Mouse (Mus musculus) stomach, postnatal 0 days (tissue): Measurements from ENCODE around the gene Tent4a. TPM values are rescaled to one million over a fixed set of nuclear protein-coding genes. Genes with fewer than 3 reads are reported as not detected.

Source experiments
- ATAC-seq: fragments of 200-750 bp; cut with Nextera tagmentation; 2 replicates; pipeline ENCODE4 v1.8.0; 2017; ENCODE audit not compliant: low FRiP score, low TSS enrichment
- DNase-seq: peaks from one replicate; pipeline ENCODE4 v3.0.0-alpha.2; 2016; ENCODE audit warnings: low spot score
- H3K27ac ChIP-seq: fragments of 300-500 bp; sonication (generic); replicated peaks from 2 replicates; pipeline ENCODE4 v1.5.1; 2014; ENCODE audit warnings: mild to moderate bottlenecking, control low read depth
- H3K27me3 ChIP-seq: fragments of 300-500 bp; sonication (generic); 2 replicates; pipeline ENCODE4 v1.6.1; 2014; ENCODE audit warnings: low read length; ENCODE audit not compliant: control insufficient read depth, insufficient read depth
- H3K36me3 ChIP-seq: fragments of 300-500 bp; sonication (generic); 2 replicates; pipeline ENCODE4 v1.6.1; 2014; ENCODE audit warnings: low read length, mixed read lengths; ENCODE audit not compliant: control insufficient read depth, insufficient read depth
- H3K4me1 ChIP-seq: fragments of 300-500 bp; sonication (generic); replicated peaks from 2 replicates; pipeline ENCODE4 v1.6.1; 2014; ENCODE audit warnings: antibody characterized with exemption; ENCODE audit not compliant: control insufficient read depth, insufficient read depth
- H3K4me2 ChIP-seq: fragments of 300-500 bp; sonication (generic); replicated peaks from 2 replicates; pipeline ENCODE4 v1.6.1; 2014; ENCODE audit warnings: low read depth, mild to moderate bottlenecking, control low read depth, moderate library complexity
- H3K4me3 ChIP-seq: fragments of 300-500 bp; sonication (generic); 2 replicates; pipeline ENCODE4 v1.5.1; 2014; ENCODE audit warnings: low read depth, low read length, control low read depth
- H3K9ac ChIP-seq: fragments of 300-500 bp; sonication (generic); 2 replicates; pipeline ENCODE4 v1.6.1; 2014; ENCODE audit warnings: mild to moderate bottlenecking, low read length, control low read depth, mixed read lengths
- H3K9me3 ChIP-seq: fragments of 300-500 bp; sonication (generic); 2 replicates; pipeline ENCODE4 v1.6.1; 2016; ENCODE audit warnings: low read length; ENCODE audit not compliant: control insufficient read depth
- CTCF ChIP-seq: IDR thresholded peaks from 2 replicates; pipeline ENCODE4 v1.5.1; 2016; ENCODE audit warnings: antibody characterized with exemption, low read depth, mild to moderate bottlenecking, moderate library complexity
- EP300 ChIP-seq: optimal IDR thresholded peaks from 2 replicates; pipeline ENCODE3; 2016; ENCODE audit warnings: antibody characterized with exemption
- WGBS: fragments of 180-500 bp; shearing (Covaris S2); extraction: QIAGEN DNeasy Blood & Tissue Kit; methylation state at CpG from one replicate; pipeline ENCODE4 v1.1.7; 2014; 5-methylcytosine and 5-hydroxymethylcytosine counted together
- polyA plus RNA-seq: library from polyadenylated mRNA; unstranded; fragments of >200 nt; fragmentation: Nextera tagmentation; extraction: Ambion mirVana; gene quantifications from 2 replicates; pipeline ENCODE4 v1.2.1, GENCODE M21; 2015

Tent4a gene
- 2.6 and 3.1 TPM in 2 replicates for polyA plus RNA-seq

DNA sequence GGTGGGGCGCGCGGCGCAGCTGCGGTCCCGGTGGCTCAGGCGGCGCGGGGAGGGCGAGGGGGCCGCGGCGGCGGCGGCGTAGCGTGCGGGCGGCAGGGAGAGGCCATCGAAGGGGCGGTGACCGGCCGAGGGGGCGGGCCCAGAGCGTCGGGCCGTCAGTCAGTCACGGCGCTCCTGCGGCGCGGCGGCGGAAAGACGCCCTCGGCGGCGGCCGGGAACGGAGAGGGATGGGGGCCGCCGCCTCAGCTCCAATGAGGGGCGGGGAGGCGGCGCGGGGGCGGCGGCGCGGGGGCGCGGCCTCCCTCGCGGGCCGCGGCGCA, at the start of gene Tent4a:
Gene Tent4a (minus strand): TSS at position 284 of the 320 bp plus-strand sequence.
- TF ChIP-seq EP300 (no peak), CTCF (no peak)
- H3K27ac ChIP-seq = peak within 1 kb of the TSS; percentile 98
- H3K9me3 ChIP-seq = no peaks in the 10 kb centered on the region
- peak within 1 kb of the TSS; percentile 90 for H3K4me2 ChIP-seq
- DNase-seq = no peak
- WGBS = 2% methylated on average over 9 of the region's 57 CpGs
- ATAC-seq = peak; percentile 89
- peak within 1 kb of the TSS; percentile 88 for H3K9ac ChIP-seq
- peak within 1 kb of the TSS; percentile 85 for H3K4me3 ChIP-seq
- H3K4me1 ChIP-seq = peaks cover 8% of the 10 kb centered on the region; the same call in 1 of the 2 replicates
- H3K27me3 ChIP-seq = no peaks in the 10 kb centered on the region
- no peaks in the 10 kb centered on the region for H3K36me3 ChIP-seq

DNA sequence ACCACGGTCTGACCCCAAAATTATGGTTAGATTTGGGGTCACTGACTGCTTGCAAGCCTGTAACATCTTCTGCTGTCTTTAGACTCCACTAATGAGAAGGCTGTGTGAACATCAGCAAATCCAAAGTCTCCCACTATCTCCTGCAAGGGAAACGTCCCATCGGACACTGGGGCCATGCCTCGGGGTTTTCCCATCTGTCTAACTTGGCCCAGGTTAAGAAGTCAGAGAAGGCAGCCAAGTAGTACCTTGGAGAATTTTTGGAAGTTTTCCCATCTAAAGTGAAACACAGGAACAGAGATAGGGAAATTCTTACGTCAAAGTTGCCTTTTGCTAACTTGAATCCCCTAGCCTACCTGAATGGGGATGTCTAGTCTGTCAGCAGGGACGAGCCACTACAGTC, 49.2 kb upstream of the Tent4a start:
- H3K4me3 ChIP-seq = no peak overlapping the region
- ATAC-seq (no peak), DNase-seq (no peak)
- 88% methylated on average over 6 of the region's 6 CpGs for WGBS
- no peaks in the 10 kb centered on the region for H3K9me3 ChIP-seq
- no peaks in the 10 kb centered on the region for H3K4me1 ChIP-seq
- no peaks in the 10 kb centered on the region for H3K27me3 ChIP-seq
- H3K27ac ChIP-seq = no peak overlapping the region
- no peak overlapping the region for H3K9ac ChIP-seq
- H3K4me2 ChIP-seq = no peak overlapping the region
- no peaks in the 10 kb centered on the region for H3K36me3 ChIP-seq
- TF ChIP-seq CTCF (no peak), EP300 (no peak)

DNA sequence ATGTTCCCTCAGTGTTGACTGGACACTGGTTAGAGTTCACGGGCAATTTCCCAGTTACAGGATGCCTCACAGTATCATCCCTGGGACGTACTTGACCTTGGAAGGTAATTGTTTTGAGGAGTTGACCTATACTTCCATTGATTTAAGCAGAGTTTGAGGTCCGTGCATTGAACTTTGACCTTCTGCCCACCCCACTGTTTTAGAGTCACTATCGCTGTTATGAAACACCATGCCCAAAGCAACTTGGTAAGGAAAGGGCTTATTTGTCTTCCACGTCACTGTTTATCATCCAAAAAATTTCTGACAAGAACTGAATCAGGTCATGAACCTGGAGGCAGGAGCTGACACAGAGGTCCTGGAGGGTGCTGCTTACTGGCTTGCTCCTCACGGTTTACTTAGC, 48.0 kb upstream of the Tent4a start:
- H3K9ac ChIP-seq = no peak overlapping the region
- TF ChIP-seq CTCF (no peak), EP300 (no peak)
- WGBS = 88% methylated on average over 6 of the region's 6 CpGs

DNA sequence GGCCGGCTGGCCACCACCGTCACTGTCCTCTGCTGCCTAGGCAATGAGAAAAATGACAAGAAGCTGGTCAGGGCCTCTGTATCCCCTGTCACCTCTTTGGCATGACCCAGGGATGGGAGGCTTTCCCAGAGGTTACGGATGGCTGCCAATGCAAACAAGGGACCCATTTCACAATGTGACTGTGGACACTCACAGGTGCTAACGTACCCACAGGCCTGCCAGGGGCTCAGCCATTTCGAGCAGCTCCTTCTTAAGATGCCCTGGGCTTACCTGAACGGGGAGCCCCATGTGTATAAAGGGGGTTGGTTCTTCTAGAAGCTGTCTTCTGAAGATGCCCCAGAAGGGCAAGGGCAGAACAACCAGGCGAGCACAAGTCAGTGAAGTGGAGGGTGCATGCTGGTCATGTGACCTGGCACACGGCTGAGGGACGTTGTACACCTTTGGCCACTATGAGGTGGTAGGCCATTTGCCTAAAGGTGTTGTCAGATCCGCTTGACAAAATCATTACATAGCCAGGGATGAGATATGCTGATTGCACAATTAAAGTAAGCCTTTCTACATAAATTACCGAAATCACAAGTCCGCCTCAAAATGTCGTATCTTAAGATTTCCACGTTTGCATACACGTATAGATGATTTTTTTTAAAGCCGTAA, 42.9 kb upstream of the Tent4a start:
- TF ChIP-seq CTCF = no peak
- TF ChIP-seq EP300 = no peak
- no peaks in the 10 kb centered on the region for H3K4me1 ChIP-seq
- DNase-seq = no peak
- H3K36me3 ChIP-seq = no peaks in the 10 kb centered on the region
- H3K27ac ChIP-seq = no peak overlapping the region
- H3K4me2 ChIP-seq = no peak overlapping the region
- no peaks in the 10 kb centered on the region for H3K27me3 ChIP-seq
- no peaks in the 10 kb centered on the region for H3K9me3 ChIP-seq
- no peak overlapping the region for H3K4me3 ChIP-seq
- WGBS = 87% methylated on average over 16 of the region's 16 CpGs
- no peak for ATAC-seq
- no peak overlapping the region for H3K9ac ChIP-seq

More for the DNA sequence above, 48.0 kb upstream of the Tent4a start:
- no peaks in the 10 kb centered on the region for H3K27me3 ChIP-seq
- ATAC-seq (no peak), DNase-seq (no peak)
- no peak overlapping the region for H3K4me3 ChIP-seq
- H3K27ac ChIP-seq = no peak overlapping the region
- no peaks in the 10 kb centered on the region for H3K4me1 ChIP-seq
- H3K9me3 ChIP-seq = no peaks in the 10 kb centered on the region
- H3K36me3 ChIP-seq = no peaks in the 10 kb centered on the region
- no peak overlapping the region for H3K4me2 ChIP-seq

DNA sequence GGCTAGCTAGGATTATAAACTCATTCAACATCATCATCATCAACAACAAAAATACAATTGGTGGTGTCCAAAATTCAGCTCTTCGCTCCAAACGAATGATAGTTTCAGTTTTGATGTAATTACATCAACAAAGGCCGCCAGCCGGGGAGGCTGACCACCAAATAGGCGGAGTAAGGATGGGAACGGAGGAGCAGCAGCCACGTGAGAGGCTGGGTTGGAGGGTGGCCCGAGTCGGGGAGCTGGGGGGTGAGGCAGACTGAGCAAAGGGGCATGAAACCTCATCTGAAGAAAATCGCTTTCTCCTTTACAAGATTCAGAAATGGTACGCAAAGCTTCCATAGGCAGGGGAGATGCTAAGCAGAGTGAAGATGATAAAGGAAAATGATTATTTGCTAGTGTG, 42.3 kb upstream of the Tent4a start:
- H3K27me3 ChIP-seq = no peaks in the 10 kb centered on the region
- no peak overlapping the region for H3K4me3 ChIP-seq
- no peak overlapping the region for H3K4me2 ChIP-seq
- 59% methylated on average over 11 of the region's 11 CpGs for WGBS
- no peak for DNase-seq
- TF ChIP-seq EP300 (no peak), CTCF (no peak)
- H3K27ac ChIP-seq = no peak overlapping the region
- no peak overlapping the region for H3K9ac ChIP-seq
- H3K4me1 ChIP-seq = no peaks in the 10 kb centered on the region
- H3K9me3 ChIP-seq = no peaks in the 10 kb centered on the region
- ATAC-seq = no peak
- no peaks in the 10 kb centered on the region for H3K36me3 ChIP-seq

DNA sequence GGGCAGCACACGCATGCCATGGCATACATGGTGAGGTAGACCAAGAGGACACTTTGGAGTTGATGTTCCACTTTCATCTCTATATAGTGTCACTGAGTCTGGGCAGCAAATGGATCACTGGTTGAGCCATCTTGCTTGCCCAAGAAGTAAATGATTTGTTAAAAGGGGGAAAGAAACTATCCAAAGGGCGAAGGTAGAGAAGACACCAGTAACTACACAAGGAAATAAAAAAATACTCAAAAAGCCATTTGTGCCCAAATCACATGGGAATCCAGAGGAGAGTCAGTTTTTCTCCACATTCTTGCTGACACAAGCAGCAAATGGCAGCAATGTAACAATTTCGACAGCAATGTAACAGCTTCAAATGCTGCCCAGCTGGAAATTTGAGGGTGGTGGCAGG, 38.2 kb upstream of the Tent4a start:
- H3K9me3 ChIP-seq = no peaks in the 10 kb centered on the region
- WGBS = 90% methylated on average over 3 of the region's 3 CpGs

More for the DNA sequence above, 38.2 kb upstream of the Tent4a start:
- H3K4me2 ChIP-seq = no peak overlapping the region
- no peaks in the 10 kb centered on the region for H3K27me3 ChIP-seq
- ATAC-seq (no peak), DNase-seq (no peak)
- H3K4me3 ChIP-seq = no peak overlapping the region
- no peak overlapping the region for H3K27ac ChIP-seq
- TF ChIP-seq EP300 (no peak), CTCF (no peak)
- H3K36me3 ChIP-seq = no peaks in the 10 kb centered on the region
- H3K9ac ChIP-seq = no peak overlapping the region
- H3K4me1 ChIP-seq = no peaks in the 10 kb centered on the region
